Mouse (Mus musculus): ENCODE measurements around the gene Mrc2. TPM values are rescaled to one million over a fixed set of nuclear protein-coding genes. Genes with fewer than 3 reads are reported as not detected.

Gene Mrc2
- total RNA-seq (2021): 1 to 10 TPM; 3.7 to 5.0 TPM

DNA sequence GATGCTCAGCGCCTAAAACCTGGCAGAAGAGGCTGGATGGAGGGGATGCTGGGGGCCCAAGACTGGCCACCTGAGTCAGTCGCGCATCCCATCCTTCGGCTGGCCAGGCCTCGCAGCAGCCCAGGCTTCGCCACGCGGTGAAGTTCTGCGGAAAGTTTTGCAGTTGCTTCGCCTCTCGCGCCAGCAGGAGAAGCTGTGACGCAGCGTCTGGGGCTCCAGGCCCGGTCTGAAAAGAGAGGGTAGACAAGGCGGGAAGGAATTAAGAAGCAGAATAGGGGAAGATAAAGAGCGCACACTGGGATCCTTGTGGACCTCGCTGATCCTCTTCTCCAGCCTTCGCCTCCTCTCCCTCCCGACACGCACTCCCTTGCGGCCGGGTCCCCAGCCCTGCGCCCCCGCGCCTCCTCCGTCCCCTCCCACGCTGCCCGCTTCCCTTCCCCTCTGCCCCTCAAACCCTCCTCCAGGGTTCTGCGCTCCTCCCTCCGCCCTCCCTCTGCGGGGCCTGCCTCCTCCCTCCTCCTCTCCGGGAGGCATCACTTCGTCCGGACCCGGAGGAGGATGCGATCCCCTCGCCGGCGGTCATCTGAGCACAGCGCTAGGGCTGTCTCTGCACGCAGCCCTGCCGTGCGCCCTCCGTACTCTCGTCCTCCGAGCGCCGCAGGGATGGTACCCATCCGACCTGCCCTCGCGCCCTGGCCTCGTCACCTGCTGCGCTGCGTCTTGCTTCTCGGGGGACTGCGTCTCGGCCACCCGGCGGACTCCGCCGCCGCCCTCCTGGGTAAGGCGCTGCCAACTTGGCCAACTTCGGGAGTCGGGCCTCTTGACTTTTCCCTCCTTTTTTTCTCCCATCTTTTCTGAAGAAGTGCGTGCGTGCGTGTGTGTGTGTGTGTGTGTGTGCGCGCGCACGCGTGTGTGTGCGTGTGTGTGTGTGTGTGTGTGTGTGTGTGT is at the start of gene Mrc2:
Gene Mrc2, plus strand, starts transcription at position 520 of the 948 bp plus-strand sequence.
- DNase-seq (ENCODE audit: extremely low spot score in 1 of 2, low spot score in 1 of 2): peak in 1 of 2 experiments; percentile 23

GRCm38 (mm10) chr11:105246369-105246768 is 46.1 kb upstream of the Mrc2 start:
- DNase-seq (ENCODE audit: extremely low spot score in 1 of 2, low spot score in 1 of 2): no peak

DNA sequence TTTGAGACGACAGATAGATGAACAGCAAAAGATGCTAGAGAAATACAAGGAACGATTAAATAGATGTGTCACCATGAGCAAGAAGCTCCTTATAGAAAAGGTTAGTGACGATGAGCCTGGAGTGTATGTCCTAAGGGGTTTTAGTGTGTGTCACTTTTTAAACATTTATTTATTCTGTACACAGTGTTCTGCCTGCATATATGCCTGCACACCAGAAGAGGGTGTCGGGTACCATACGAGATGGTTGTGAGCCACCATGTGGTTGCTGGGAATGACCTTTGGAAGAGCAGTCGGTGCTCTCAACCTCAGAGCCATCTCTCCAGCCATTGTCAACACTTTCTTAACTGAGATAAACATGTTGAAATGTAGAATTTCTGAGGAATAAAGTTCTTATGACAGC is 45.7 kb upstream of the Mrc2 start:
- no peak for DNase-seq (ENCODE audit: extremely low spot score in 1 of 2, low spot score in 1 of 2)

- DNase-seq (ENCODE audit: extremely low spot score in 1 of 2, low spot score in 1 of 2): no peak
These were observed 45.1 kb upstream of the Mrc2 start for GRCm38 (mm10) chr11:105247321-105247720.

DNA sequence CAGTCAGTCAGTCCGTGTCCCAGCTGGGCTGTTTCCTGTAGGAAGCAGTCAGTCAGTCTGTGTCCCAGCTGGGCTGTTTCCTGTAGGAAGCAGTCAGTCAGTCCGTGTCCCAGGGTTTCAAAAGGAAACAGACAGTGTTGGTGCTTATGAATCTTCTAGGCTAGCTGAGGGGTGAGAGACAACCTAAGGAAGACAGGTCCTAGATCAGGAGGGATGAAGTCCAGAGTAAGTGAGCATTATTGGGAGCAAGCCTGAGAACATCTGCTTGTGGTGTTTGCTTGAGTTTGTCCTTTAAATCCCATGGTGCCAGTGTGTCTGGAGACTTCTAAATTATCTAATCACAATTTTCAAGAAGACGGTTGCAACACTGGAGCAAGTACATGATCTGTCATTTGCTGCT is 32.7 kb upstream of the Mrc2 start:
- no peak for DNase-seq (ENCODE audit: extremely low spot score in 1 of 2, low spot score in 1 of 2)

DNA sequence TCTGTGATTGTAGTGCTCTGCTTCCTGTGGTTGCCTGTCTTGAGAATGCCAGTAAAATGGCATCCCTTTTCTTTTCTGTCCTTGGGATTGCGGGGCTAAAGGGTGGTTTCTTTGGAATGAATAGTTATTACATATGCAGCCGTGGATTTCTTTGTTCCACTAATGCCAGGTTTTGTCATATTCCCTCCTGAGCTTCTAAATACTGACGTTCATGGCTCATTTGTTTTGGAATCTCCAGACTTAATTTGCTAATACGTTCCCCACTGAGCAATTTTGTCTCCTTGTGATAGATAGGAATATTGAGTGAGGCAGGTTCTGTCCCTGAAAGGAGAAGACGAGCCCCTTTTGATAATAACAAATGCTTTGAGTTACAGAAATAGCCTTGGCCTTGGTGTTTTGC is 31.3 kb upstream of the Mrc2 start:
- no peak for DNase-seq (ENCODE audit: extremely low spot score in 1 of 2, low spot score in 1 of 2)

DNA sequence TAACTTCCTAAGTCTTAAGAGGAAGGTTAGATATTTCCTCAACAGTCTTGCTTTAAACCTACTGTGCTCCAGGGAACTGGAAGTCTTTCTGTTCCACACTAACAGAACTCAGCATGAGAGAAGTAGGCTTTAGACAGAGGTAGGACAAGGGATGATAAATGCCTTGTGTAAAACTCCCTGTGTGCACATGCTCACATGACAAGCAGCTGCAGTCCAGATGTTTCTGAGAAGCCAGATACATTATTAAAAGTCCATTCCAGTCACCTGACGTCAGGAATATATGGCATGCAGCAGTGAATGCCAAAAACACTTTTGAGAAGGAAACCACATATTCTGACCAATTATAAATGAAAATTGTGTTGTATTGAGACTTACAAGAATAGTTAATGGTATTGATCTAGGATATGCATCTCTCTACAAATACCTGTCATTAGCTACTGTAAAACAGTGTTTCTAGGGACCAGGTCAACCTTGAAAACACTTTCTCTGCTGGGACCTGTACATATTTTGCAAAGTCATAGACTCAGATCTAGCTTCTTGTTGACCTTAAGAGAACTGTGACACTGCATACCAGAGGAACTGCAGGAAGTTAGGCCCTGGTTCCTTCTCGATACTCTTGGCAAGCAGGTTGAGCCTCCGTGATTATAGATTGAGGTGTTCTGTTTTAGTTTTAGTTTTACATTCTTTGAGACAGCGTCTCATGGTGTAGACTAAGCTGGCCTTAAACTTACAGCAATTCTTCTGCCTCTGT is 30.7 kb upstream of the Mrc2 start:
- DNase-seq (ENCODE audit: extremely low spot score in 1 of 2, low spot score in 1 of 2): no peak

DNA sequence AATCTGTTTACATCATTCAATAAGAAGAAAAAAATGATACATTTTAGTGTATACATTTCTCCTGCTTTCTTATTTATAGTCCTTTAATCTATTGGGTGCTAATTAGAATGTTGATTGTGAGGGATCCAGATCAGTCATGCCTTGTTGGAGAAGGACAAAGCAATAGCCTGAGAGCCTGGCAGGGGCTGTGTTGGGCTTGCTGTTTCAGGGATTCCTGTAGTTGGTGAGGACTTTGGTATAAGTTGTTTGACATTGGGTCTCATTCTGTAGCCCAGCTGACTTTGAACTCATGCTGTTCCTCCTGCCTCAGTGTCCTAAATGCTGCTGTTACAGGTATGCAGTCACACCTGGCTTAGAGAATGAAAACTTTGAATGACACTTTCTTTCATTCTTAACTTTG is 27.9 kb upstream of the Mrc2 start:
- DNase-seq (ENCODE audit: extremely low spot score in 1 of 2, low spot score in 1 of 2): no peak

- no peak for DNase-seq (ENCODE audit: extremely low spot score in 1 of 2, low spot score in 1 of 2)
These were observed 27.5 kb upstream of the Mrc2 start for GRCm38 (mm10) chr11:105264988-105265387.

DNA sequence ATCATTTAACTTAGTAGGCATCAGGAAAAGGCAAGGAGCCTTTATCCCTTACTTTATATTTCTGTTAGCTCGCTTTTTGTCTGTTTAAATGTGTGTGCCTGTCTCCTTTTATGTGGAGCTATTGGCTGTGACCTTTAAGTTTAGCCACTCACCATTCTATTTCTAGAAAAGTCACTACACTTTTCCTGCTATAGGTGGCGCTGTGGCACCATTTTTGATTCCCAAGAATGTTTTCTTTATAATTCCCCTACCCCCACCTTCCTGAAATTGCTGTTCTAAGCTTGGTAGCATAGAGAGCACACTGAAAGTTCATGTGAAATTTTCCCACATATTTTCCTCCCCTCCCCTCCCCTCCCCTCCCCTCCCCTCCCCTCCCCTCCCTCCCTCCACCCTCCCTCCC is 22.3 kb upstream of the Mrc2 start:
- DNase-seq (ENCODE audit: extremely low spot score in 1 of 2, low spot score in 1 of 2): peak; percentile 34 to 66

DNA sequence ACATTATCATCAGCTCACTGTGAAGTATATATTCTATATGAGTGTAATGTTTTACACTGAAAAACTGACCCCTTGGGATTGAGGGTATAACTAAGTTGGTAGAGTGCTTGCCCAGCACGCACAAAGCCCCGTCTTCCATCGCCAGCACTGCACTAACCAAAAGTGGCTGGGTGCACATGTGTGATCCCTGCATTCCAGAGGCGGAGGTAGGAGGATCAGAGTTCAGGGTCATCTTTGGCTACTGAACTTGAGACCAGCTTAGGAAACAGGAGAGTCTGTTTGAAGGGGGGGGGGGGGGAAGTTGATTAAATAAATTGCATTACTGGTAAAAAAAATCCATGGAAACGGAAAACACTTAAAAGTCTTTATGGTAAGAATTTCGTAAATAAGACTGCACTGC is 12.0 kb upstream of the Mrc2 start:
- no peak for DNase-seq (ENCODE audit: extremely low spot score in 1 of 2, low spot score in 1 of 2)

DNA sequence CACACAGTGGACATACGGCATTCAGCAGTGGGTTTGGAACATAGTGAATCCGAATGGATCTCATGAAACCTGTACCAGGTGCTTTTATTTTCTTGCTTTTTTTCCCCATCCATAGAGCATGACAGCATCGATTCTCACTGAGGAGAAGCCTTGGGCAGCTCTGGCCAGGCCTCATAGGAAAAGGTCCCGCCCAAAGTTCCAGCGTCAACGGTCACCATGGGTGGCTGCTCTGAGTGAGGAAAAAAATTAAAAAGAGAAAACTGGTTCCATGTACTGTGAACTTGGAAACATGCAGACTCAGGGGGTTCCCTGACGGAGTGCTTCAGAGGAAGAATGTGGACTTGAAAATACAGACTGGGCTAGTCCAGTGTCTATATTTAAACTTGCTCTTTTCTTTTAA is 11.2 kb upstream of the Mrc2 start:
- DNase-seq (ENCODE audit: extremely low spot score in 1 of 2, low spot score in 1 of 2): no peak

- no peak for DNase-seq (ENCODE audit: extremely low spot score in 1 of 2, low spot score in 1 of 2)
These were observed 10.5 kb upstream of the Mrc2 start for GRCm38 (mm10) chr11:105281763-105282459.

GRCm38 (mm10) chr11:105282460-105282859 is 10.0 kb upstream of the Mrc2 start:
- DNase-seq (ENCODE audit: extremely low spot score in 1 of 2, low spot score in 1 of 2): no peak

- DNase-seq (ENCODE audit: extremely low spot score in 1 of 2, low spot score in 1 of 2): no peak
These were observed 9.4 kb upstream of the Mrc2 start for GRCm38 (mm10) chr11:105283016-105283415.

- DNase-seq (ENCODE audit: extremely low spot score in 1 of 2, low spot score in 1 of 2): no peak
These were observed 6.7 kb upstream of the Mrc2 start for GRCm38 (mm10) chr11:105285720-105286119.

DNA sequence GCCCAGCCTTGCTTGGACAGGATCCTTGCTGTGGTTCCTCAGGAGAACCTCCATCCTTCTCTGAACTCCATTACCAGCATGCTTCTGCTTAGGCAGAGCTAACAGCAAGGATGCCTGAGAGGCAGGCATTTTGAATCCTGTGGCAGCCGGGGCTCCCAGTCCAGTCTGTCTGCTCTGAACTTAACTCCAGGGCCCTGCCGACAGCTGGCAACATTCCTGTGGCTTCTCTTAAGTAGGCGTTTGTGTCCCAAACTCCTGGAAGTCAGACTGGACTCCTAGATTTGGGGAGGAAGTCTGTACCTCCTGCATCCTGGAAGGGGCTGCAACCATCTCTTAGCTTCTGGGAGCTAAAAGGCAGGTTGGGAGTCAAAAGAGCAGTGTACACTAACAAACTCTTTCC is 3.0 kb upstream of the Mrc2 start:
- no peak for DNase-seq (ENCODE audit: extremely low spot score in 1 of 2, low spot score in 1 of 2)

DNA sequence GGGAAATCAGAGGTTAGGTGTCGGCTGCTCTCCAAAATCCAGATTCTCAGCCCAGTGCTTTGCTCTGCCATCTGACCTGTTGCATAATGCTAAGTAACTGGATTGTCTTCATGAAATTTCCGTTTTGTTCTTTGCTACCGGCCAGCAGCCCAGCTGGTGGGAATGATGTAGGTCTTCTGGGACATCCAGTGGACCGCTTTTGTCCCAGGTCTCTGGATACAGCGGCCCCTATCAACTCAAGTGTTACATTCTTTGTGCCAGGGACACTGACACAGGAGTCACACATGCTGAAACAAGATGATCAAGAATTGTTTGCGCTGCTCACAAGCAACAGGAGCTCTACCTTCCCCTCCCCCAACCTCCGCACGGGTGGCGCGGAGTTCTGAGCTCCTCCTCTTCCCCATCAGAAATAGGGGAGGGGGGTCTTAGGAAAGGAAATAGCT is 741 bp upstream of the Mrc2 start:
- no peak for DNase-seq (ENCODE audit: extremely low spot score in 1 of 2, low spot score in 1 of 2)

GRCm38 (mm10) chr11:105293101-105293581 is 698 bp downstream of the Mrc2 start:
- no peak for DNase-seq (ENCODE audit: extremely low spot score in 1 of 2, low spot score in 1 of 2)

- no peak for DNase-seq (ENCODE audit: extremely low spot score in 1 of 2, low spot score in 1 of 2)
These were observed 1.6 kb downstream of the Mrc2 start for GRCm38 (mm10) chr11:105293901-105294494.

Measured in layer of hippocampus, postnatal 25 days (tissue).